Mouse (Mus musculus) lung, adult 2 months (tissue): ENCODE measurements at regions not wholly inside any gene's neighbourhood (a gene's known extent, or its start where the extent isn't known, plus 50 kb on each side); places are given as distances from the start of the nearest gene placed in this dataset.

Experiments
- CTCF ChIP-seq: fragments of 200-500 bp; IDR thresholded peaks from 2 replicates; pipeline ENCODE4 v1.5.1; 2011; ENCODE audit warnings: mild to moderate bottlenecking, low read length, control low read depth; ENCODE audit not compliant: insufficient read depth
- POLR2A ChIP-seq: fragments of 200-500 bp; IDR thresholded peaks from 2 replicates; pipeline ENCODE4 v1.6.1; 2011; ENCODE audit warnings: low read depth, mild to moderate bottlenecking, control low read depth, low read length, borderline replicate concordance; ENCODE audit errors: extremely low read depth

DNA sequence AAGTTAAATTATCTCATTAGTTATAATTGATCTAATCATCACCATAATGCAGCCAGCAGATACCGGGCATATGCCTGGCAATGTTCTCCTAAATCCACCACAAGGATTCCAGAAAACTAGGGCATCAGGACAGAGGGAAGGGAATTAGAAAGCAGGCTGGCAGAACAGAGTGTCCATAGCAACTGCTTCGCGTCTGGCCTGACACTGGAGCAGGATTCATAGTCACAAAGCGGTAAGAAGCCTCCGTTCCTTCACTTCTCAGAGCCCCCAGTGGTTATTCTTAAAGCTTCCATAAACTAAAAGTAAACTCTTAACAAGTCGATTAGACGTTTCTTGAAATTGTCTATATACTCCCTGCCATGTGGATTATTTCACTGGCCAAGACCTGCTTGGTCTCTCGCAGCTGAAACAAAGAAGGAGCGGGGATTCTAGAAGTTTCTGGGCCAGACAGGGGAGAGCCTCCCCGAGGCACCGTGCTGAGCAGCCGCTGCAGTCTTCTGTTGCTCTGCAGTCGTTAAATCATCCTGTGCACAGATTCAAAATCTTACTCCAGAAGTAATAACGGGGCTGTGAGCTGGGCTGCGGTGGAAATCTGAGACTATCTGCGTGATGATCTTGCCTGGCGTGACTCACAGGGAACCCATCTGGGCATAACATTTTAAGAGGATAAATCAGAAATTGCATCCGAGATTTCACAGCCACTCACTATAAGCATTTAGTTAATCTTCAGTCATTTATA is 144.2 kb upstream of the Map3k7 start:
- TF ChIP-seq CTCF (no peak), POLR2A (no peak)
